Mouse (Mus musculus) urinary bladder, postnatal 10 days (tissue): Measurements from ENCODE around the gene Ppfia1.

ENCODE experiments used
- DNase-seq: peaks from one replicate; pipeline ENCODE4 v3.0.0; 2022; ENCODE audit warnings: low spot score

Gene Ppfia1

DNA sequence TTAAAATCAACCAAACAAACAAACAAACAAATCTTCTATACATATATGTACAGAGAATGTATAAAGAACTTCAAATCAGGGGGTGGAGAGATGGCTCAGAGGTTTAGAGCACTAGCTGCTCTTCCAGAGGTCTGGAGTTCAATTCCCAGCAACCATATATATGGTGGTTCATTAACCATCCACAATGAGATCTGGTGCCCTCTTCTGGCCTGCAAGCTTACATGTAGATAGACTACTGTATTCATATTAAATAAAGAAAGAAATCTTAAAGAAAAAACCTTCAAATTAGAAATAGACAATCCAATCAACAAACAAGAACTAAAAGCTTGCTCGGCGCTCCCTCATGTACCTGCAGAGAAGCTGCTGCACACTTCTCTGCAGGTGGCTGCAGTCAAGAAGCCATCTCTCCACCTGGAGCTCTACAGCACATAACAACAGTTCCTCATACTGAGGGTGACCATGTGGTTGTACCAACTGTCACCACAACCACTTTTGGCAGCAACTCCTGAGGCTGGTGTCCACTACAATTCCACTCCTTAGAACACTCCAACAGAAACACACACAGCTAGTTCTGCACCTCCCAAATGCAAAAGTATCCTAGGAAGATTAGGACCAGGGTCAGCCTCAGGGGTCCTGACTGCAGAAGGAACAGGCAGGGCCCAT, 3.5 kb downstream of the Ppfia1 start:
- no peak for DNase-seq

DNA sequence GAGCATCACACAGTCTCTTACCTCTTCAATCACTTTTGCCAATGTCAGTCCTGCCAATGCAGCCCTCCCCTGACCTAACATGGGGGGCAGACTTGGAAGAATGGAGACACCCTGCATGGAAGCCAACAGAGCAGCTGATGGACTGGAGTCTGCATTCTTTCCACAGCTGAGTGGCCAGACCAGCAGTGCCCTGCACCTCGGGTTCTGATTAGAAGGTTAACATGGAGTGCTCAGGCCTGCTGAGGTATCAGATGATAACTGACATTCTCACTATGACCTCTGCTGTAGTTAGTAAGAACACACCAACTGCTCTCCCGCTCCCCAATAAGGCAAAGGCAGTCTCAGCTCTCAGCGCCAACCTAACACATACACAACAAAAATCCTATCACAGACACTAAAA, 8.3 kb downstream of the Ppfia1 start:
- DNase-seq = no peak

DNA sequence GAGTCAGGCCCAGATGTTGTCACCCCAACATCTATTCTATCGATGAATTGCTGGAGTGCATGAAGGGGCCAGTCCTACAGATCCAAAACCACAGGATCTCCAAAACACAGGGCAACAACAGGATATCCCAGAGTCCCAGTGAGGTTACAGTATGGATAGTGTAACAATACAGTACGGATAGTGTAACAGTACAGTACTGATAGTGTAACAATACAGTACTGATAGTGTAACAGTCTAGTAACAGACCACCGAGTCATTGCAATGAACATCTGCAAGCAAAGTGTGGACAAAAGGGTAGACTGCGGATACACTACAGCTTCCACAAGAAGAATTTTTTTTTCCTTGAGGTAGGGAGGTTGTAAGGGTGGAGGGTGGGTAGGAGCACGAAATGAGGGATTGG, 12.2 kb downstream of the Ppfia1 start:
- DNase-seq = no peak

- no peak for DNase-seq
These were observed 14.4 kb downstream of the Ppfia1 start for GRCm38 (mm10) chr7:144539146-144539545.

- no peak for DNase-seq
These were observed 15.4 kb downstream of the Ppfia1 start for GRCm38 (mm10) chr7:144538030-144538644.

- DNase-seq = no peak
These were observed 17.2 kb downstream of the Ppfia1 start for GRCm38 (mm10) chr7:144536367-144536766.

DNA sequence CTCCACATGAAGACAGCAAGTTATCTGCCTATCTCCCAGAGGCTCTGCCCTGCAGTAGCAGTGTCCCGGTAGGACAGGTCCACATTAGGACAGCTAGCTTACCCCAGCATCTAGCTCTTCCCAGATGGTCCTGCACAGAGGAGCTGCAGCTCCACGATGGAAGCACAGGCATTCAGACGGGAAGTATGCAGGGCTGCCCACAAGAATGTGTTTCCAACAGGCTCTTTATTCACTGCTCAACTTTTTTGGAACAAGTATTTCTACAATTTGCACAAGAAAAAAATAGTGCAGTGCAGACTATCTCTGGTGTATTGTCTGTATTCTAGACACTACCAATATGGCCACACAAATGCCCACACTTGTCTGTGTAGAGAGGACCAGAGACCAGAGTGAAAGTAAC, 18.8 kb downstream of the Ppfia1 start:
- no peak for DNase-seq

GRCm38 (mm10) chr7:144531585-144532378, 21.7 kb downstream of the Ppfia1 start:
- DNase-seq = no peak

DNA sequence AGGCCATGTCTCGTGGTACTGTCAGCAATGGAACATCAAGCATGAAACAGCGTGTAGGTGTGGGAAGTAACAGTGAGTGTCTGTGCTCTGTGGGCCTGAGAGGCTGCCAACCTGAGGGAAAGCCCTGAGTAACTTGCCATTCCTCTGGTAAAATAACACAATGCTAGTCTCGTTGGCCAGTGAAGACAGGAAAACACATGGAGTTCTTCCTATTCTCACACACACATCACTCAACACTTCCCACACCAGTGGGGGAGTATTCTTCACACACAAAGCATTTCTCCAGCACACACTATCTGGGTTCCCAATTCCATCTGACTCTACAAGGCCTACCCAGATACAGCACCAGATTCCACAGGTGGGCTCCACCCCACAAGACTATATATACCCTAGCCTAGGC, 23.7 kb downstream of the Ppfia1 start:
- no peak for DNase-seq

DNA sequence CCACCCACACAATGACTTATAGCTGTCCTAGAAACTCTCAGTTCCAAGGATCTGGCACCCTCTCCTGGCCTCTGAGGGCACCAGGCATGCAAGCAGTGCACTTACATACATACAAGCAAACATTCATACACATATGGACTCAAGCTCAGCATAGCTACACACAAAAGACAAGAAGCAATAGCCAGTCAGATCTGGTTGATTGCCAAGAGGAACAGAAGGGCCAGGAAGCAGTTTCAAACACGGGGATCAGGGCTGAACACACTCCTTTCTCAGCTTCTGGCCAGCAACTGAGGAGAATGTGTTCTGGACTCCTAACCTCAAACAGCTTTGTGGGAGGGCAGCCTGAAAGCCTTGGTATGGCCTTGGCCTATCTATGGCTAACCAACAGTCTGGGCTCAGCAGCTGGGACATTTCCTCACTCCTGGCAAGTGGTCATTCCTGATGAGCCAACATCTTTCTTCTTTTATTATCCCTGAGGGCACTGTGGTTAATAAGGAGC, 25.8 kb downstream of the Ppfia1 start:
- no peak for DNase-seq

DNA sequence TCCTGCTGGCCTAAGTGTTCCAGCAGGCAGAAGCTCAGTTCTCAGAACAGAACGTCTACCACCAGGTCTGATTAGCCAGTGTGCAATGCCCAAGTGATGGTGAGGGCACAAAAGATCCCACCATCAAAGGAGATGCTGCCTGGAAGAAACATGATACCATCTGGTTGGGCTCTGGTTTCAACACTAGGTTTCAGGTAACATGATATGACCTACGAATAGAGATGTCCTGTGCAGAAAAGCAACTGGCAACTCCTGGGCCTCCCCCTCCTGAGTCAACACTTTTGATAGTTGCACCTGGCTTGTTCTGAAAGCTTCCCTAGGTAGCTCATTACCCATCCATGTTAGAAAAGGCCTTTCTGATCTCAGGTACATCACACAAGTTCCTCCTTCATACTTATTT, 26.9 kb downstream of the Ppfia1 start:
- DNase-seq = no peak

GRCm38 (mm10) chr7:144524427-144525191, 28.9 kb downstream of the Ppfia1 start:
- DNase-seq = no peak

GRCm38 (mm10) chr7:144523415-144523814, 30.1 kb downstream of the Ppfia1 start:
- DNase-seq = no peak

- no peak for DNase-seq
These were observed 31.6 kb downstream of the Ppfia1 start for GRCm38 (mm10) chr7:144521927-144522326.

DNA sequence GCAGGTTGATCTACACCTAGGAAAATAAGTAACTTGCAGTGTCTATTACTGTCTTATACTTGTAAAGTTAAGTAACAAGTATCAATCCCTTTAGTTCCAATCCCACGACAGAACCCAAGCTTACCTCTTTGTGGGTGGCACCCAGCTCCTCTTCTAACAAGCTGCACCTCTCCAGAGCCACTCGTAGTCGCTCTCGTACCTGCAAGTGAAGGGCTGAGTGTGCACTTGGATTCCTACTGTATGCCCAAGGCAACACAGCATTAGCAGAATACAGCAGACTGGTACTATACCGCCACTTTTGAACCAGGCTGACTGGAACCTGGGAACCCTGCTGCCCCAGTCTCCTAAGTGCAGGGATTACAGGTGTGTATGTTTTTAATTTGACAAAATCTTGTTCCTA, 33.7 kb downstream of the Ppfia1 start:
- DNase-seq = no peak

DNA sequence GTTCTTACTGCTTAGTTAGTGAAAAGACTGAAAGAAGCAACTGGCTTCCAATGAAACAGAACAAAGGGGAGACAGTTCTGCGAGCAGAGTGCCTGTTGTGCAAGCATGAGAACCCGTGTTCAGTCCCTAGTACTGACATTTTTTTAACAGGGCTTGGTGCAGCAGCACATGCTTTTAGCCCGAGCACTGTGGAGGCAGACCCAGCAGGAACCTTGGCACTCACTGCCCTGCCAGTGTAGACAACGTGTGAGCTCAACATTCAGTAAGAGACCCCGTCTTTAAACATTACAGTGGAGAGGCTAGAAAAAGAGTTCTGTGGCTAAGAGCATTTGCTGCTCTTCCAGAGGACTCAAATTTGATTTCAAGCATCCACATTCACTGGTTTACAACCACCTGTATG, 36.8 kb downstream of the Ppfia1 start:
- DNase-seq = no peak

DNA sequence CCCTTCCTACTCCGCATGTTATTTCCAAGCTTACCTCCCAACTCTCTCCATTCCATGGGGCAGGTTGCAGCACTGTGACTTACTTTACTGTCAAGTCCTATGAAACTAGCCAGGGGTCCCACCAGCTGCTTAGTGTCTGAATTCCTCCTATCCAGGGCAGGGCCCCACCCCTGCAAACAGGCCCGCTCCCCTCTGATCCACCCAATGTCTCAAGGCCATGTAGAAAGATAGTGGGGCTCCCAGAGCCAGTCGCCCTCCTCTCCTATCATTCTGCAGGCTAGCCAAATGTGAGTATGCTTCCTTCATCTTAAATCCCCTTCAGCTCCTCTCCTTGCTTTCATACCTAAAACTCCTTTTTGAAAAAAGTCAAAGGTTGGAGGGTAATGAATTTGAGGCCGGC, 44.4 kb downstream of the Ppfia1 start:
- DNase-seq = no peak

GRCm38 (mm10) chr7:144506807-144507206, 46.7 kb downstream of the Ppfia1 start:
- no peak for DNase-seq

GRCm38 (mm10) chr7:144503959-144504358, 49.6 kb downstream of the Ppfia1 start:
- DNase-seq = no peak

GRCm38 (mm10) chr7:144492931-144493330, 60.6 kb downstream of the Ppfia1 start:
- DNase-seq = no peak

GRCm38 (mm10) chr7:144490201-144490873, 63.2 kb downstream of the Ppfia1 start:
- no peak for DNase-seq
